Mouse (Mus musculus): ENCODE results near the gene Ttc27.

Ttc27 gene

DNA sequence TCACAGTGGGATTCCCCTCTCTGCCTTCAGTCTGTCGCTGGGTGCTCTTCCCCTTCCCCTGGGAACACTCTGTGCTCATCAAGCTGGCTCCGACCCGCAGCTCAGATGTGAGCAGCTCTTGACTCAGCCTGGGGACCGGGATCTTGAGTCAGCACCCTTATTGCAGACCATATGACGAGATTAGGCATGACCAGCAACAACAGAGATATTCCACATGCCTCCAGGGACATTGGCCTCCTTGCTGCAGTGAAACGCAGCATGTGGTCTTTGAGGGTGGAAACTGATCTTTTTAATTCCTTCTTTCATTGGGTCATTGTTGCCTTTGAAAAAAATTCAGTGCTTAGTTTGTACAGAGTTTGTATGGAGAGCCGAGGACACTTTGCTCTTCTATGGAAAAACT, 169.5 kb downstream of the Ttc27 start:
- DNase-seq (ENCODE audit: low spot score), result no peak

DNA sequence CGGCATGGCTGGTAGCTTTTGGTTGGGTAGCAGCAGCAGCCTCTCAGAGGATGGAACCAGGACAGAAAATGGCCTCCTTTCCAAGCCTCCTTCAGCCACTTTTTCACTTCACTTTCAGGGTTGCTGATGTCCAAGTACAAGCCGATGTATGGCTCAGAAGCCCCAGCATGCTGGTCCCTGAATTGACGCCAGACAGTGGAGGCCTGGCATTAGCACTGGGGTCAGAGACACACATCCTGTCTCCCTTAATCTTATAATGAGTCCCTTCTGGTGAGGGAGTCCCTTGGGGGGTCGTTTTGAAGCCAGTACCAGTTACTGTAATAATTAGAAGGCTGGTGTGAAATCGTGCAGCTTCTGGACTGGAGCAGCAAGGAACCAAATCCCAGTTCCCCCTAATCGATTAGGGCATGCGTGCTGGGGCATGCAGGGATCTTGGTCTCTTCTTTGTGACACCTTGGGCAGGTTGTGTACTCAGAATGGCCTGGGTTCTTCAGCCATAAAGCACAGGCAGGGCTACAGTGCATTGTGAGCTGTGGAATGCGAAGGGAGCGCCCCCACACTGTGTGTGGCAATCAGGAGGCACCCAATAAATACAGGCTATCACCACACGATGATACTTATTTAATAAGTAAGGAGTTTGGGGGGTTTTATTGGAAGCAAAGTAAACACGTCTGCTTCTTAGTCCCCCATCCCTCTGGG, 171.5 kb downstream of the Ttc27 start:
- no peak for DNase-seq (ENCODE audit: low spot score)

DNA sequence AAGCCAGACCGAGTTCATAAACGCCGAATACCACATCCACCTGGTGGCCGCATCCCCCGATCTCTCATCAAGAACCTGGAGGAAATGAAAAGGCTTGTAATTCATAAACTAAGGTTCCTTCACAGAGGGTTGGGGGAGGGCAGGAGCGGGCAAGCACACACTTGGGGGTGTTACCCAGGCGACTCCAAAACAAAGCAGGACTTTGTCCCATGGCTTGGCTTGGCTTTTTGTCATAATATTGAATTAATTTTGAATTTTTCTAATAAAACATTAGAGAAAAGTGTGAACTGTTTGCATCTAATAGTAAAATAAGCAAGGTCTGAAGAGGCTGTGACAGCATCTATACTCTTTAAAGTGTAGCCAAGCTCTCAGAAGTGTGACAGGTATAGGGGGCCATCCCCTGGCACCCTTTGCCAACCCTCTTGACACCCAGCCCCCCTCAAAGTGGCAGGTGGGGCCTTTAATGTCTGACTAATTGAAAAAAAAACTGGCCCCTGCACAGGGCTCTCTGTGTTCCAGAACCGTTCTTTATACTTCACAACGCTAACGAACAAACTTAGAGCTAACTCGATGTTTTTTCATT, 172.1 kb downstream of the Ttc27 start:
- no peak for DNase-seq (ENCODE audit: low spot score)

DNA sequence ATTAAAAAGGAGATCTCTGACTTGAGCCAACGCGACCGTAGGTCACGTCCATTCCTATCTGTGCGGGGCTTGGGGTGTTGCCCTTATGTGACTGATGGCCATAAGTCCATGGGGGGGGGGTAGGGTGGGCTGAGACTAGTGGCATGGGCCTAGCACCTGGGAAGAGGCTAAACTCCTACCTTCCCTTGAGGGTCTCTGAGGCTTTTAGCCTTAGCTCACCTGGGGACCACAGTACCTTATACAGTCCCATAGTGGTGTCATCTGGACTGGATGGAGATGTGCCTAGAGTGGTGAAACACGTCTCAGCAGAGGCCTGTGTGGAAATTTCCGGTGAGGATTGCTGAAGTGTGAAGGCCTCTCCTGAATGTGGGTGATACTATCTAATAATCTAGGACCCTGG, 184.9 kb downstream of the Ttc27 start:
- no peak for DNase-seq (ENCODE audit: low spot score)

DNA sequence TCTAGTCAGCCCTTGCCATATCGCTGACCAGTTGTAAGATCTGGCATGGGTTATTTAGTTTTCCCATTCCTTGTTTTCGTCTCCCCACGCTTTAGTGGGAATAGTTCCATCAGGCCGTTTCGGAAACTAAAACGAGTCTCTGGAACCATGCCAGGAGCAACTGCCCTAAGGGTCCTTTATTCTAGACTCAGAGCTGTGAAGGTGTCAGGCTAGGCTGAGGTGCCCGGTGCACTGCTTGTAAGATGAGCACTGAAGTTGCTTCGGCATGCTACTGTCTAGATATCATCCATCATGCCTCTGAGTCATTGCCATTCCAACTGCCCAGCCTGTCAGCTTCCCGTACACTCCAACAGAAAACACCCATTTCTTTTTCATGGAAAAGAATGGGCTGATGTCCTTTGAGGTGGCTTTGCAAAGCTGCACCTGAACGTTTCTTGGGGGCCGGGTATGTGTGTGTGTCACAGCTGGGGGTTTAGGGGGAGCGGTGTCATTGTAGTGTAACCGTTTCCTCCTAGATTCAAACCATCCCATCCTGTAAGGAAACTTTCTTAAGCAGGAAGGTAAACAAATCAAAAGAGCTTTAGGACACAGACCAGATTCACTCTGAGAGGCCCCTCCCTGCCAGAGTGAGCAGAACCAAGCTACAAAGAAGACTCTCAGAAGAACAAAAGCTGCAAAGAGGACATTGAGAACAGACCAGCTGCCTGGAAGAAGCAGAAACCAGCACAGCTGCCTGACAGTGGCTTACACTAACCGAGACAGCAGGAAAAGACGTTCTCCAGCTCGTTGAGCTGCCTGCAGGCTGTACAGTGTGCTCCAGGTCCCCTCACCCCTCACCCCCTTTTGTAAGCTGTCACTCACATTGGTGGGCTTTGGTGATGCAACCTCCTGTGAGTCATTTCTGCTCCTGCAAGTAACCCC, 186.1 kb downstream of the Ttc27 start:
- no peak for DNase-seq (ENCODE audit: low spot score)

DNA sequence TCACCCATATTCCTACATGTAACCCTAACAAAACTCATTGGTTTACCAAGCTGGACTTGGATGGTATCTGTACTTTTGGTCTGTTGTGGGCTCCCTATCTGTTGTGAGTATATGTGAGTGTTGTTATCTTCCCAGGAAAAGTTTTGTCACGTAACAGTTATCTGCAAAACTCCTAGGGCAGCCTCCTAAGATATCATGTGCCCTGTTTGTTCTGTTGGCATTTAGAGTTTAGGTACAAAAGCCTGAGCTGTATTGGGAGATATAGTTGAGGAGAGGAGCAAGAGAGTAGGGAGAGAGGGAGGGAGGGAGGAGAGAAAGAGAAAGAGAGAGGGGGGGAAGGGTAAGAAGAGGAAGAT, 186.8 kb downstream of the Ttc27 start:
- no peak for DNase-seq (ENCODE audit: low spot score)

DNA sequence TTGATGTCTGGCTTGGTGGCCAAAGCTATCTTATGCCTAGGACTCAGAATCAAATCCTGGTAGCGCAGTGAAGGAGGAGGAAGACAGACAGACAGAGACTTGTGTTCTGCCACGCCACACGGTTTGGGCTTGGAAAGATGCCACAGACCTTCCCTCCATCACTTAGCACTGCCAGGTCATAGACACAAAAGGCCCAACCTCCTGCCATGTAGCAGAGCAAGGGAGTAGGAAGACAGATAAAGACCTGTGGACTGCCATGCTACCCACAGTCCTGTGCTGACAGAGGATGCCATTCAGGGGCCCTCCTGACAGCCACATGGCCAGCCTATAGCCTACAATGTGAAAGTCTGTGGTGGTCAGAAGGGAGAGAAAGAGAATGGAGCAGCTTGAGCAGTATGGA, 187.4 kb downstream of the Ttc27 start:
- DNase-seq (ENCODE audit: low spot score), result no peak

DNA sequence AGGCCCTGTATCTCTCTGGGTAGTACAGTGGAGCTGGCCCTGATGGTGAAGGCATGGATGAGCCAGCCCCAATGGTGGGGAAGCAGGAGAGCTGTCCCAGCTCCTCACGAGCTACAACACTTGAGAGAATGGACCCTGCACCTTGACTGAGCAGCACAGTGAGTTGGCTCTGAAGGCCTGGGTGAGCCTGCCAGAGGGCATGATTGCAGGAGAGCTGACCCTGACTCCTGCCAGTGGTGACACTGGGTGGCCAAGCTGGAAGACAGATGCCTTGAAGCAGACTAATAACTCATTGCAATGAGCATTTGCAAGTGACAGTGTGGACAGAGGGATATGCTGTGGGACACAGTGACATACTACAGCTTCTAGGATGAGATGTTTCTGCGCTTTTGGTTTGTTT, 195.5 kb downstream of the Ttc27 start:
- no peak for DNase-seq (ENCODE audit: low spot score)

Data from testis, postnatal 14 days (tissue).